ENCODE assay signal across 8 mouse cellular contexts in genomic region chr3:52101977-52102600, GRCm38 (mm10). TPM values are rescaled to one million over a fixed set of nuclear protein-coding genes. Genes with fewer than 3 reads are reported as not detected.
A peak's percentile ranks its signal among the peaks of the same experiment; 100 is the strongest.
DNase-seq lines count a peak whose midpoint lies in the region; ATAC-seq lines count a peak whose summit lies in the region.

No protein-coding gene starts in this region.

- intact Hi-C loops in gastrocnemius, postnatal 14 days (cut with DNase I; ENCODE audit: low total_unique reads): no loop called here

- peaks cover 6% of the 10 kb centered on the region for H3K9me3 ChIP-seq in megakaryocyte, embryonic 14.5 days

- H3K27me3 ChIP-seq in megakaryocyte, embryonic 14.5 days (replicated peaks): no peaks in the 10 kb centered on the region

- H3K36me3 ChIP-seq in megakaryocyte, embryonic 14.5 days (replicated peaks; ENCODE audit: low read length): peaks cover 4% of the 10 kb centered on the region

- peaks cover 29% of the 10 kb centered on the region for H3K4me1 ChIP-seq in megakaryocyte, embryonic 14.5 days

- peak overlapping the region; percentile 95 for H3K4me3 ChIP-seq in megakaryocyte, embryonic 14.5 days (replicated peaks)

- peak; percentile 87 to 88 for DNase-seq in adrenal gland, adult 18-20 months (ENCODE audit: low spot score in 2 of 2)
- DNase-seq in embryo, embryonic 10.5 days (ENCODE audit: low spot score): peak; percentile 94
- DNase-seq in gastrocnemius, postnatal 14 days: peak; percentile 94
- peak; percentile 43 to 73 for DNase-seq in left cerebral cortex, adult 9 months (ENCODE audit: low spot score in 2 of 2)
- peak; percentile 59 to 73 for DNase-seq in right cerebral cortex, adult 2 months (ENCODE audit: low spot score in 2 of 2)
- peak; percentile 78 to 90 for DNase-seq in urinary bladder, postnatal 36 days (ENCODE audit: low spot score in 2 of 2)

- ATAC-seq in inflammation-experienced regulatory T-cells, adult 6 months: peak; percentile 25

RNA-seq across cellular contexts. Expression of gene Maml3, which starts 2.8 kb away (rescaled TPM):
- 1 to 10 TPM; 6.4 to 8.2 TPM for total RNA-seq in adrenal gland, adult 18-20 months (2021)
- 1 to 10 TPM; 3.3 to 3.5 TPM for total RNA-seq in gastrocnemius, postnatal 14 days (2021)
- polyA plus RNA-seq in inflammation-experienced regulatory T-cells, adult 6 months (2017; shearing (Covaris generic)): 1 to 10 TPM in 1 of 3 experiments, under 1 TPM in 1, not detected in 1; 0.68 to 2.2 TPM
- 2.4 TPM in 2 replicates for polyA plus RNA-seq in megakaryocyte, embryonic 14.5 days (2012; ENCODE audit: insufficient read depth, low replicate concordance)

Comparison
In these comparisons a context has a peak if more than half of its experiments do, and no peak if none do; other contexts are left out.
1. Peak in every context shown above with its lines: DNase-seq, ATAC-seq and H3K4me3 ChIP-seq.